Mouse (Mus musculus): ENCODE results near the gene Cep290.
"Not testable (repeated sequence)": the region's sequence is repeated elsewhere in the genome, so short reads cannot be mapped to it uniquely, and the experiment has no call there.

Cep290 gene

GRCm38 (mm10) chr10:100487097-100487978, at the start of gene Cep290, which contains the start of gene Tmtc3:
Cep290 (plus strand) TSS chr10:100487558.
Tmtc3 (minus strand) TSS chr10:100487350.
- in situ Hi-C loops (cut with MseI, MboI): no loop called here

DNA sequence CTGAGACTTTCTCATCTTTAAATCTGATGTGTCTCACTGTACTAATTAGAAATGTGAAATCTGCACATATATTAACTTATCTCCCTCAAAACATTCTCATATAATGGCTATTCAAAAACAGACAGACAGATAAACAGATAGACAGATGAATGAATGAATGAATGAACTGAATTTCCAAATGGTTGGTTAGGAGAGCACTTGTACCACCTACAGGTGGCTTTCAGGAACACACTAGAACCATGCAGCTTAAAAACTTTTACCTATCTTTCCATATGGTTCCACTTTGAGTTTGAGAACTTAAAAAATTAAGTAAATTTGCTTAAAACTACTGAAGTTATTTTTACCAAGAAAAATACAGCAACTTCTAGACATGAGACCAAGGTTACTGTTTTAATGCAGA, 38.0 kb upstream of the Cep290 start:
- in situ Hi-C loops (cut with MseI, MboI): loop anchor here in 1 of 2 experiments (25.0 kb wide), 1 partner anchor 162 kb away; no protein-coding TSS in a partner anchor

DNA sequence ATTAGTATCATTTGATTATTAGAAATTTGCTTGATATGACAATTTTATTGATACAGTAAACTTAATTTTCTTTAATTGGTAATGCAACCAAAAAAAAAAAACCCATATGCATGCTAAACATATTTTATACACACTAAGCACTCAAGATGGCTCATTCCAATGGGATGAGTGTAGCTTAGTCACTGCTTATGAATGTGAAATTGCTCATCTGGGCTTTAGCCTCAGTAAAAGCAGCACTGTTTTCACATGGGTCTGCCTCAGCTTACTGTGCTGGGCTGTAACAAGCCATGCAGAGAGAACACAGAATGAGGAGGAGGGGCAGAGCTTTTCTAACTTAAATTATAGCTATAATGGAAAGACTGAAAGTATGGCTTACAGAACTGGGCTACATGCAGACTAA, 26.8 kb upstream of the Cep290 start:
- in situ Hi-C loops (cut with MseI, MboI): loop anchor here (25.0 kb wide), 2 partner anchors 298 to 823 kb away; no protein-coding TSS in a partner anchor

DNA sequence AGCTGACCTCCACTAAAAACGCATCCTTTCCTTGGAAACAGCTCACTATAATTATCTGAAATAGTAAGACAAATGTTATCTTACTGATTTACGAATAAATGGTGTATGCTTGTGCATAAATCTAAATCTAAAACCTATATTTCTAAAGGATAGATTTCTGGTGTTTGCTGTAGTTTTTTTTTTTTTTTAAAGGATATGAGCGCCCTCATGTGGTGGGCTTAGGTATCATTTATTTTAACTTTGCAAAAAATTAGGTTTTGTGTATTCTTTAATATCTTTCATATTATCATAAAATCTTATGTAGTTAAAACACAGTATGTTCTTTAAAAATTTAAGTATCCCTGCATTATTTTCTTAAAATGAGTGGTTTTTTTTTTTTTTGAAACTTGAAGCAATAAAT, 12.3 kb upstream of the Cep290 start:
- in situ Hi-C loops (cut with MseI, MboI): no loop called here

GRCm38 (mm10) chr10:100479538-100479937, 7.8 kb upstream of the Cep290 start:
- in situ Hi-C loops (cut with MseI, MboI): no loop called here

DNA sequence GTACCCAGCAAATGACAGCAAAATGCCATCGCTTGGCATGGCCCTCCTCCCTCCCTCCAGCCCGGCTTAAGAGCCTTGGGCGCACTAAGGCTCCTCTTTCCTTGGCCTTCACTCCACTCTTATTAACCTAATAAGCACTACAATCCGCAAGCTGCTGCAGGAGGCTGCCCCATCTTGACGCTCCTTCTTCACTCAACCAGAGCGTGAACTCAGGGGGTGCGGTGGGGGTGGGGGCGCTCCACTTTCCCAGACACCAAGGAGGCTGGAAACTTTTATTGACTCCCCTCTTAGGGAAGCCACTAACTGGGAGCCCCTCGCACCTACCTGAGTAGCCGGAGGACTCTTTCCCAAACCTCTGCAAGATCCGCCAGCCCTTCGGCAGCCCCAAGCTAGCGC, 659 bp upstream of the Cep290 start:
- in situ Hi-C loops (cut with MseI, MboI): no loop called here

DNA sequence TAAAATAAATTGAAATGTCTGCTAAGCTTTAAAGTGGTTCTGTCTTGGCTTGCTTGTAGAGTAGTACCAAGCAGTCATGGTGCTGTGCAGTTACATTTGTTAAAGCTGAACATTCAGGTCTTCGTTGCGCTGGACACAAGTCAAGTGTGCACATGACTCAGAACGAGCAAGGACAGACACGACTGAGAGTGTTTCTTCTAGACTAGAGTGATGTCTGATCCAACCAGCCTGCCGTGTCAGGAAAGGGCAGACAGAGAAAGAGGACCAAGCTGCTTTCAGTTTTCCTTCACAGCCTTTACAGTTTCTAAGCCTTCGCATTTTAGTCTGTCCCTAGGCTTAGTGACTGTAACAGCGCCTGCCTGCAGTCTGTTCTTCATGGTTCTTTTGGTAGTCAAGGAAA, 4.6 kb downstream of the Cep290 start:
- in situ Hi-C loops (cut with MseI, MboI): no loop called here

- in situ Hi-C loops (cut with MseI, MboI): no loop called here
Measured at GRCm38 (mm10) chr10:100498309-100498708, 11.0 kb downstream of the Cep290 start.

- in situ Hi-C loops (cut with MseI, MboI): no loop called here
Measured at GRCm38 (mm10) chr10:100508170-100508569, 20.8 kb downstream of the Cep290 start.

DNA sequence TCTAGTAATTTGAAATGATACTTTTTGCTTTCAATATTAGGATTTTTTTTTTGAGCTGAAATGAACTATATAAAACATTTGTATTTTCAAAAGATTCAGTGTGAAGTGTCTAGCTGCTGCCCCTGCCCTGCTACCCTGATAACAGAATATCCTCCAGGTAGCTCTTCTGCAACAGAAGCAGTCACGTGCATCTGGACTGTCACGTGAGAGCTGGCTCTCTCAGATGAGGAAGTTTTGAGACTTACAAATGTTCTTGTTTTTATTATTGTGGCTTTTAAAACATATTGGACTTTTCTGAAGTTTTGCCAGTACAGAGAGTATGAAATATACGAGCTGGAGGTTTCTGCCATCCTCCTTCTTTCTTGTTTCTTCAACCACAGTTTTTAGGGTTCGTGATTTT, 34.3 kb downstream of the Cep290 start:
- in situ Hi-C loops (cut with MseI, MboI): no loop called here

- in situ Hi-C loops (cut with MseI, MboI): no loop called here
Measured at GRCm38 (mm10) chr10:100522330-100522729, 35.0 kb downstream of the Cep290 start.

DNA sequence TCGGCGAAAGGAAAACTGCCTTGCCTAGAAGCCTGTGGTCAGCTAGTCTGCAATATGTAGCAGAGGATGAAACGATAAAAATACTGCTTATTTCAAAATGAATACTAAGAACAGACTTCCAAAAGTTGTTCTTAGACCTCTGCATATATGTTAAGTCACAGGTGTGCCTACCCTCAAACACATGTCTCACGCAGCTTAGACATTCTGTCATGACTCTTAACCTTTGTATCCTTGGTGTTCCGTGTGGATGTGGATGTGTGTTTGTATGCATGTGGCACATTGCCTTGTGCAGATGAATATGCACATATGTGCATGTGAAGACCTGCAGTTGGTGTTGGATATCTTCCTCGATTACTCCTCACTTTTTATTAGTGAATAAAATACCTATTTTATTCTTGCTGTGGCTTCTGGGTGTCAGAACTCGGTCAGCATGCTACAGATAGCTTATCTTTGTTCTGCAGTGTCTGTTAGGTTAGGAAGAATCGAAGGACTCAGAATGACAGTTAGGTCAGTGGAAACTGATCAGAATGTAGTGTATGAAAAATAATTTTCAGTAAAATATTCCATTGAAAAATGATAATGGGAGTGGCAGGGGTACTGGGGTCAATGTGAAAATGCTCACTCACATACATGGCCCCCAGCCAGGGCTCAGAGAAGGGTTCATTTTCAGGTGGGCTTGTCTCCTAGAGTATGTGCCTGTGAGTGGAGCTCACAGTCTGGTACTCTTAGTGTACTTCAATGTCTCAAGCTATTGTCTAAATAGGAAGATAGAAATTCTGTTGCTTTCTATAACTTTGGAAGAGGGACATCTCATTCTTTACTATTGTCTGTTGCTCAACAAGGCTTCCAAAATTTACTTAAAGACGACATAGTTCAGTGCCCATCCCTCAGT, 37.4 kb downstream of the Cep290 start:
- in situ Hi-C loops (cut with MseI, MboI): no loop called here

DNA sequence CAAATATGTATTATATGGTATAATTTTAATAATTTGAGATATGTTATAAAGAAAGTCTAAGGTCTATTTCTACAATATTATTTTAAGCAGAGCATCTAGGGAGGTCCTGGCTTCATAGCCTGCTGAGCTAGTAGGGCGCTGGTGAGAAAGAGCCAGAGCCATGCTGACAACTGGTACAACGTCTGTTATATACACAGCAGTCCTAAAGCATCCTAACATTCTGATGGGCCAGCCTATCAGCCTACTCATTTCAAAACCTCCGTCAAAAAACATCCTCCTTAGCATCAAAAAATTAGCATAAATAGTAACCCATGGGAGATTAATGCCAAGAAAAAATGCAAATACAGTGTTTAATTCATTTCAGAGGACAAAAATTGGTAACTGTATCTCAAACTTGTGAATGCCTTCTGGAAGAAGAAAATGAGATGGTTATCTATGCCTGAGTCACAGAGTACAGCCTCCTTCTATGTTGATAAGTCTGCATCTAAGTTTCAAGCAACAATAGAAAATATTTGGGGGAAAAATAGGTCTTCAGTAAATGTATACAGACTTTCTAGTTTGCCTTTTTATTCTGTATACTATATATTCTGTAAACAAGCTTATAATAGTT, 69.3 kb downstream of the Cep290 start:
- in situ Hi-C loops (cut with MseI, MboI): no loop called here

DNA sequence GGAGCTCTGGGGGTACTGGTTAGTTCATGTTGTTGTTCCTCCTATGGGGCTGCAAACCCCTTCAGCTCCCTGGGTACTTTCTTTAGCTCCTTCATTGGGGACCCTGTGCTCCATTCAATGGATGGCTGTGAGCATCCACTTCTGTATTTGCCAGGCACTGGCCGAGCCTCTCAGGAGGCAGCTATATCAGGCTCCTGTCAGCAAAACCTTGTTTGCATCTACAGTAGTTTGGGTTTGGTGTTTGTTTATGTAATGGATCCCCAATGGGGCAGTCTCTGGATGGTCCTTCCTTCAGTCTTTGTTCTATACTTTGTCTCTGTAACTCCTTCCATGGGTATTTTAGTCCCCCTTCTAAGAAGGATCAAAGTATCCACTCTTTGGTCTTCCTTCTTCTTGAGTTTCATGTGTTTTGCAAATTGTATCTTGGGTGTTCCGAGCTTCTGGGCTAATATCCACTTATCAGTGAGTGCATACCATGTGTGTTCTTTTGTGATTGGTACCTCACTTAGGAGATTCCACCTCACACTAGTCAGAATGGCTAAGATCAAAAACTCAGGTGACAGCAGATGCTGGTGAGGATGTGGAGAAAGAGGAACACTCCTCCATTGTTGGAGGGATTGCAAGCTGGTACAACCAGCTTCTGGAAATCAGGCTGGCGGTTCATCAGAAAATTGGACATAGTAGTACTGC, 73.0 kb downstream of the Cep290 start:
- in situ Hi-C loops (cut with MseI, MboI): not testable (repeated sequence)

DNA sequence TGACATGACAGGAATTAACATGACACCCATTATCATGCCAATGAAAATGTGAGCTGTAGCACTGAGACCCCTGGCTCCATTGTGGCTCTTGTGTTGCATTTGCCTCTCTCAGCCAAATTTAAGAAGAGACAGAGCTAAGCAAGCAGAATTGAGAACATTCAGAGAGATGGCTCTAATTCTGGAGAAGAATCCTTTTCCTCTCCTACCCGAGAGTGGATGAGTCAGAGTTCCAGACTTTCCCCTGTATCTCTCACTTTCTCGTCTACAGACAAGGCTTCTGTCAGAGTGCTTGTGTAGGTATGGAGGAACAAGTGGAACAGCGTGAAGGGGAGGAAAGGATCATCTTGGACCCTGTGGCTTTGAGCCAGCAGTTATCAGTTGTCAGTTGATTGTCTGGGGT, 76.8 kb downstream of the Cep290 start:
- in situ Hi-C loops (cut with MseI, MboI): no loop called here

DNA sequence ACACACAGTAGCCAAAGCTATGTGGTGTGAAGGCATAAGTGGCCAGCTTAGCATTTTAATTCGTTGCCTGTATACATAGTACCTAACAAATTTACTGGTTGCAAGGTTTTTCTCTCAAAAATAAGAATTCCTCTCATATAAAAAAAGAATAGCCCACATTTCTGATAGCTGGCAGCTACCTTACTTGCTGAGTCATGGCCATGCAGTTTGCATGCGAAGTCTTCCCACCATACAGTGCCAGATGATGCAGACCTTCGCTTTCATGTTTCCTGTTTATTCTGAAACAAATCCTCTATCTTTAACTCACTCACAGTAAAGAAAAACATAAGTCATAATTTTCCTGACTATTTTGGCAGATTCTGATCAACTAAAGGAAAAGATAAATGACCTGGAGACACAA, 84.3 kb downstream of the Cep290 start:
- in situ Hi-C loops (cut with MseI, MboI): no loop called here

DNA sequence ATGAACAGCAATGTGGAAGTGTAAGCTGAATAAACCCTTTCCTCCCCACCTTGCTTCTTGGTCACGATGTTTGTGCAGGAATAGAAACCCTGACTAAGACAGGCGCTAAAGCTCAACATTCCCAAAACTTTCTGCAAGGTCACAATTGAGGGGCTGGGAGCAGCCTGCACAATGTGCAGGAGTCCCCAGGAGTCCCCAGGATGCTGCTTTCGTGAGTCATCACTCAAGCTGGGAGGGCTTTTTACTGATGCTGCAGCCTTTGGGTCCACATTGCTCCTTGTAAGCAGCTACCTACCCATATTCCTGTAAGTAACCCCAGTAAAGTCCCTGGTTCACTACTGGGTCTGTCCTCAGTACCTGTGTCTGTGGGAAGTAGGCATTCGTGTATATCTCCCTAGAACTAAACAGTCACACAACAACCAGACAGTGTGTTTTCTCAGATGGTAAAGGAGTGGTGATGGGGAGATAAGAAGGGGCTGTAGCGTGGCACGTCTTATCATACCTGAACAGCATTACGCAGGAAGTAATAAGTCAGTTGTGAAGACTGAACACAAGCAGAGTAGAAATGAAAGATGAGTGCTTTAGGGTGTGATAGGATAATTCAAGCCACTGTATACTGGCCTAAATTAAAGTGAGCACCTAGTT, 87.3 kb downstream of the Cep290 start:
- in situ Hi-C loops (cut with MseI, MboI): no loop called here

- in situ Hi-C loops (cut with MseI, MboI): no loop called here
Measured at GRCm38 (mm10) chr10:100575294-100575693, 87.9 kb downstream of the Cep290 start.

DNA sequence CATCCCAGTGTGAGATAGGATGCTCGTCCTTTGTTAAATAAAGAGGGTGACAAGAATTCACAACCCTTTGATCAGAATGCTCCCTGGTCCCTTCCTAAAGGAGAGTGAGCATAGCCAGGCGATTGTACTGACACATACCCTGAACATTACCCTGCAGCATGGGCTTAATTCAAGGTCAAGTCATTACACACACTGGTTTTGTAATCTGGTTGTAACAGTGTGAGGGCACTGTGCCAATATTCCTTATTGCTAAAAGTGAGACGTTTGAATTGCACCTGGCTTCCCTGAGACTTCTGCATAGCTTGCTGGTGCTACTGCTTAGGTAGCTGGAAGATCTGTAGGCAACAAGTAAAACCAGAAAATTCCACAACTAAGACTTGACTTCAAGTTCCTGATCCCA, 96.8 kb downstream of the Cep290 start:
- in situ Hi-C loops (cut with MseI, MboI): no loop called here

DNA sequence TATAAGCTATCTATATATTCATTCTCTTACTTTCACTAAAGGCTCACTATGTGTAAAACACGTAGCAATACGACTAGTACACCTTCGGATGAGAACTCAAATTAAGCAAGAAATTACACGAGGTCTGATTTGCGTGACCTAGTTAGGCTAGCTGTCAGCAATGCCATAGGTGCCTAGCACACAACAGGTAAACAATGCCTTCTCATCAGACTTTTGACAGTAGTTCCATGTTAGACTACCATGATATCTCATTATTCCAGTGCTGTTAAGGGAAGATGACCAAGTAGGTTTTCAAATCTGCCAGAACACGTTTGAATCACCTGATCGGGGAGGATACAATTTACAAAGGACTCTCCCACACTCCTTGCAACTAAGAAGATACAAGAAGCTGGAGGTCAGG, 101.2 kb downstream of the Cep290 start:
- in situ Hi-C loops (cut with MseI, MboI): no loop called here

DNA sequence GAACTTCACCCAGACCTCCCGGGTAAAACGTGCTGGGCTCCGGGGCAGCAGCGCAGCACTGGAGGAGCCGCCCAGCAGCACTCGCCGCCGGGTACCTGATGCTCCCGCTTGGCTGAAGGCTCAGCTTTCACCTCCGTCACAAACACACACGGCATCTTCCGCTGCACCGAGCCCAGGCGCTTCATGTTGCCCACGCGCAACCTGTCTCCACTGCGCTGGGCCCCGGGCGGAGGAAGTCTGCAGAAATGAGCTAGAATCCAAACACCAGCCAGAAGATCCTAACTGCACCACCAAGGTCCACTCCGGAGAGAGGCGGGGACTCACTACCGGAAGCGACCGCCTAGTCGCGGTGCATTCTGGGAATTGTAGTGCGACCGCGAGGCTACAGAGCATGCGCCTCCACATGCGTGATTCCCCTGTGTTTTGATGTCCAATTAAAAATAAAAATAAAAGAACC, 101.6 kb downstream of the Cep290 start:
- in situ Hi-C loops (cut with MseI, MboI): no loop called here
